Mouse (Mus musculus): ENCODE measurements around the gene Ttc28. TPM values are rescaled to one million over a fixed set of nuclear protein-coding genes. Genes with fewer than 3 reads are reported as not detected.

The Ttc28 gene
- total RNA-seq, 1 experiment, result 5.8 TPM

DNA sequence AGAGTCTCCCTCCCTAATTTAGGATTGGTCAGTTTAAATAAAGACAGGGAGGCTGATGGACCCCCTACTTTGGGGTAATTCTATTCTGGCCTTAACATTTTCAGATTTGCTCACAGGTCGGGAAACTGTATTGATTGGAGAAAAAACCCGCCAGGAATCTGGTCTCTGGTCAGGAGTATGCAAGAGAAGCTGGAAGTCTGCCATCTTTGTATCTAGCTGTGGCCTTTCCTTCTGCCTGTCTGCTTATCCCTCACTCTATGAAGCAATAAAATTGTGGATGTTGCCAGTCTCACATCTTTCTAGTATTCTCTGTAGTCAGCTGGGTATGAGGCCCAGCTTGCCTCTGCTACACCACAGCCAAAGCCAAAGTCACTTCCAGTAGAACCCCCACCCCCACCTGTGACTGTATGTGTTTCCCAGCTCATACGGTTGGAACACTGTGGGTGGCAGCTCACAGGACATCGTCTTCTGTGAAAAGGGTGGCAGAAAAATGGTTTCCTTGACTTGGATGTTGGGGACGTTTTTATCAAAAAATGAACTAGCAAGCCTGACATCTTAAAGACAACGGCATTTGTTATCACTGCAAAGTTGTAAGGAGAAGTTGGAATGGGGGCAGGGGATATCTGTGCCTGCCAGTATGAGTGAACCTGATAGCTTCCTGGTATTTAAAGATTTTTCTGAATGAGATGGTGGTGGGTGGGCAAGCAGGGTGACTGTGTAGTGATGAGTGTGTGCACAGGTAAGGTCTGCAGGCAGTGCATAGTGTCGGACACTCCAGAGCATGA lies 281.7 kb downstream of the Ttc28 start:
- in situ Hi-C loops (cut with MboI; ENCODE audit: low sequenced_read_pairs in 2 of 2, unreplicated experiment in 2 of 2), result no loop called here
- Histone ChIP-seq H3K27ac (ENCODE audit: insufficient read depth, low read depth, low read length, poor library complexity, severe bottlenecking) (no peak overlapping the region), H3K4me1 (ENCODE audit: control insufficient read depth in 2 of 2, insufficient read depth in 2 of 2, low read length in 2 of 2, poor library complexity in 1 of 2) (no peaks in the 10 kb centered on the region), H3K4me3 (ENCODE audit: insufficient read depth in 1 of 2, low read depth in 1 of 2, low read length in 2 of 2, poor library complexity in 1 of 2, severe bottlenecking in 1 of 2) (no peak overlapping the region), H3K36me3 (ENCODE audit: control insufficient read depth, insufficient read depth, low read length, poor library complexity, severe bottlenecking) (no peaks in the 10 kb centered on the region), H3K9ac (ENCODE audit: insufficient read depth, low read depth, low read length, poor library complexity, severe bottlenecking) (no peak overlapping the region), H3K9me3 (ENCODE audit: control insufficient read depth, insufficient read depth, low read depth, low read length) (no peaks in the 10 kb centered on the region)
- DNase-seq (ENCODE audit: low read depth, low spot score), result no peak
- no peak for TF ChIP-seq HCFC1 (IDR thresholded peaks at IDR 0.05; ENCODE audit: borderline replicate concordance, insufficient read depth, low read length)
- no peak for TF ChIP-seq ZNF384 (IDR thresholded peaks at IDR 0.05; ENCODE audit: low read depth, low read length)
- TF ChIP-seq ZC3H11A (IDR thresholded peaks at IDR 0.05; ENCODE audit: borderline replicate concordance, low read depth, low read length), result no peak
- TF ChIP-seq MAFK (IDR thresholded peaks at IDR 0.05; ENCODE audit: insufficient read depth, low read depth, low read length), result no peak
- TF ChIP-seq CHD2 (IDR thresholded peaks at IDR 0.05; ENCODE audit: low read depth, low read length), result no peak

GRCm38 (mm10) chr5:111162857-111163256 lies 283.3 kb downstream of the Ttc28 start:
- Histone ChIP-seq H3K9ac (ENCODE audit: insufficient read depth, low read depth, low read length, poor library complexity, severe bottlenecking) (no peak overlapping the region), H3K4me1 (ENCODE audit: control insufficient read depth in 2 of 2, insufficient read depth in 2 of 2, low read length in 2 of 2, poor library complexity in 1 of 2) (no peaks in the 10 kb centered on the region; a peak in 1 of 4 replicates), H3K9me3 (ENCODE audit: control insufficient read depth, insufficient read depth, low read depth, low read length) (no peaks in the 10 kb centered on the region), H3K4me3 (ENCODE audit: insufficient read depth in 1 of 2, low read depth in 1 of 2, low read length in 2 of 2, poor library complexity in 1 of 2, severe bottlenecking in 1 of 2) (no peak overlapping the region), H3K27ac (ENCODE audit: insufficient read depth, low read depth, low read length, poor library complexity, severe bottlenecking) (no peak overlapping the region), H3K36me3 (ENCODE audit: control insufficient read depth, insufficient read depth, low read length, poor library complexity, severe bottlenecking) (no peaks in the 10 kb centered on the region)
- no peak for DNase-seq (ENCODE audit: low read depth, low spot score)
- TF ChIP-seq HCFC1 (IDR thresholded peaks at IDR 0.05; ENCODE audit: borderline replicate concordance, insufficient read depth, low read length) (no peak), ZNF384 (IDR thresholded peaks at IDR 0.05; ENCODE audit: low read depth, low read length) (no peak), MAFK (IDR thresholded peaks at IDR 0.05; ENCODE audit: insufficient read depth, low read depth, low read length) (no peak), CHD2 (IDR thresholded peaks at IDR 0.05; ENCODE audit: low read depth, low read length) (no peak), ZC3H11A (IDR thresholded peaks at IDR 0.05; ENCODE audit: borderline replicate concordance, low read depth, low read length) (no peak)
- in situ Hi-C loops (cut with MboI; ENCODE audit: low sequenced_read_pairs in 2 of 2, unreplicated experiment in 2 of 2), result no loop called here

- in situ Hi-C loops (cut with MboI; ENCODE audit: low sequenced_read_pairs in 2 of 2, unreplicated experiment in 2 of 2), result no loop called here
- Histone ChIP-seq H3K4me1 (ENCODE audit: control insufficient read depth in 2 of 2, insufficient read depth in 2 of 2, low read length in 2 of 2, poor library complexity in 1 of 2) (no peaks in the 10 kb centered on the region; a peak in 1 of 4 replicates), H3K4me3 (ENCODE audit: insufficient read depth in 1 of 2, low read depth in 1 of 2, low read length in 2 of 2, poor library complexity in 1 of 2, severe bottlenecking in 1 of 2) (no peak overlapping the region), H3K9ac (ENCODE audit: insufficient read depth, low read depth, low read length, poor library complexity, severe bottlenecking) (no peak overlapping the region), H3K27ac (ENCODE audit: insufficient read depth, low read depth, low read length, poor library complexity, severe bottlenecking) (no peak overlapping the region), H3K9me3 (ENCODE audit: control insufficient read depth, insufficient read depth, low read depth, low read length) (no peaks in the 10 kb centered on the region), H3K36me3 (ENCODE audit: control insufficient read depth, insufficient read depth, low read length, poor library complexity, severe bottlenecking) (no peaks in the 10 kb centered on the region)
- no peak for DNase-seq (ENCODE audit: low read depth, low spot score)
- no peak for TF ChIP-seq ZC3H11A (IDR thresholded peaks at IDR 0.05; ENCODE audit: borderline replicate concordance, low read depth, low read length)
- no peak for TF ChIP-seq HCFC1 (IDR thresholded peaks at IDR 0.05; ENCODE audit: borderline replicate concordance, insufficient read depth, low read length)
- no peak for TF ChIP-seq ZNF384 (IDR thresholded peaks at IDR 0.05; ENCODE audit: low read depth, low read length)
- TF ChIP-seq MAFK (IDR thresholded peaks at IDR 0.05; ENCODE audit: insufficient read depth, low read depth, low read length), result no peak
- no peak for TF ChIP-seq CHD2 (IDR thresholded peaks at IDR 0.05; ENCODE audit: low read depth, low read length)
Observed at GRCm38 (mm10) chr5:111163377-111163776, 283.8 kb downstream of the Ttc28 start.

DNA sequence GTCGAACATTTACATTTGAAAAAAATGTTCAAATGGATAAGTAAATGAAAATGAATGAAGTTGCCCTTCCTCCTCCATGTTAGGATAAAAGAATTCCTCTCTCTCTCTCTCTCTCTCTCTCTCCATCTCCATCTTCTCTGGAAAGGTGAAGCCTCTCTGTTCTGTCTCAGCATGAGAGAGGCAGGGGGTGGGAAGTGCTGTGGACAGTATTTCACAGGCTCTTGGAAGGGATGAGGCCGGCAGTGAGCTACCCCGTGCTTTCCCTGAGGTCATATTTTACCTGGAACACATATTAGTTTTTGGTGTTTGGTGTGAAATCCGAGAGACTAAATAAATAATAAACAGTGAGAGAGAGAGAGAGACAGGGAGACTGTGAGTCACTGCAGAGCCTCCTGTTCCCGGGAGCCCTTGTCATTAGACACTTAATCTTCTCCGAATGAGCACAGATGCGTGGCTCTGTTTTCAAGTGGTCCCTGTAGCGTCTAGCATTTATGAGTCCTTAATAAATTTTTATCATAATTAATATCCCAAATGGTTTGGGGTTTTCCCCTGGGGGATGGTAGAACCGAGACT lies 284.8 kb downstream of the Ttc28 start:
- no peak overlapping the region for H3K27ac ChIP-seq (ENCODE audit: insufficient read depth, low read depth, low read length, poor library complexity, severe bottlenecking)
- TF ChIP-seq HCFC1 (IDR thresholded peaks at IDR 0.05; ENCODE audit: borderline replicate concordance, insufficient read depth, low read length) (no peak), ZNF384 (IDR thresholded peaks at IDR 0.05; ENCODE audit: low read depth, low read length) (no peak), MAFK (IDR thresholded peaks at IDR 0.05; ENCODE audit: insufficient read depth, low read depth, low read length) (no peak), ZC3H11A (IDR thresholded peaks at IDR 0.05; ENCODE audit: borderline replicate concordance, low read depth, low read length) (no peak), CHD2 (IDR thresholded peaks at IDR 0.05; ENCODE audit: low read depth, low read length) (no peak)
- in situ Hi-C loops (cut with MboI; ENCODE audit: low sequenced_read_pairs in 2 of 2, unreplicated experiment in 2 of 2), result no loop called here
- no peak for DNase-seq (ENCODE audit: low read depth, low spot score)
- no peak overlapping the region for H3K9ac ChIP-seq (ENCODE audit: insufficient read depth, low read depth, low read length, poor library complexity, severe bottlenecking)
- H3K36me3 ChIP-seq (ENCODE audit: control insufficient read depth, insufficient read depth, low read length, poor library complexity, severe bottlenecking), result no peaks in the 10 kb centered on the region
- H3K4me3 ChIP-seq (ENCODE audit: insufficient read depth in 1 of 2, low read depth in 1 of 2, low read length in 2 of 2, poor library complexity in 1 of 2, severe bottlenecking in 1 of 2), result no peak overlapping the region
- no peaks in the 10 kb centered on the region for H3K9me3 ChIP-seq (ENCODE audit: control insufficient read depth, insufficient read depth, low read depth, low read length)
- no peaks in the 10 kb centered on the region; a peak in 1 of 4 replicates for H3K4me1 ChIP-seq (ENCODE audit: control insufficient read depth in 2 of 2, insufficient read depth in 2 of 2, low read length in 2 of 2, poor library complexity in 1 of 2)
